Mouse (Mus musculus): ENCODE results near the gene Tbce.

The Tbce gene

GRCm38 (mm10) chr13:13966172-13966571 lies 73.3 kb downstream of the Tbce start:
- DNase-seq (ENCODE audit: low read depth), result no peak

- no peak for DNase-seq (ENCODE audit: low read depth)
Observed at GRCm38 (mm10) chr13:13965388-13965964, 74.0 kb downstream of the Tbce start.

- no peak for DNase-seq (ENCODE audit: low read depth)
Observed at GRCm38 (mm10) chr13:13961046-13961445, 78.4 kb downstream of the Tbce start.

GRCm38 (mm10) chr13:13960211-13960610 lies 79.2 kb downstream of the Tbce start:
- DNase-seq (ENCODE audit: low read depth), result no peak

GRCm38 (mm10) chr13:13956686-13957085 lies 82.8 kb downstream of the Tbce start:
- no peak for DNase-seq (ENCODE audit: low read depth)

GRCm38 (mm10) chr13:13954931-13955330 lies 84.5 kb downstream of the Tbce start:
- no peak for DNase-seq (ENCODE audit: low read depth)

GRCm38 (mm10) chr13:13953874-13954832 lies 85.3 kb downstream of the Tbce start, which contains the start of gene B3galnt2:
TSS of gene B3galnt2 (plus strand) at chr13:13954469.
- peak; percentile 99 for DNase-seq (ENCODE audit: low read depth)

Data from induced T-regulatory cell, adult 2 months (primary cell).